Mouse (Mus musculus) liver, embryonic 14.5 days (tissue): ENCODE data around the gene Arap1.

ENCODE experiments used
- CTCF ChIP-seq: IDR thresholded peaks from 2 replicates; pipeline ENCODE4 v1.5.1; 2016; ENCODE audit warnings: antibody characterized with exemption, low read depth, control low read depth
- EP300 ChIP-seq: IDR thresholded peaks from 2 replicates; pipeline ENCODE4 v1.6.1; 2016; ENCODE audit warnings: antibody characterized with exemption, low read depth

DNA sequence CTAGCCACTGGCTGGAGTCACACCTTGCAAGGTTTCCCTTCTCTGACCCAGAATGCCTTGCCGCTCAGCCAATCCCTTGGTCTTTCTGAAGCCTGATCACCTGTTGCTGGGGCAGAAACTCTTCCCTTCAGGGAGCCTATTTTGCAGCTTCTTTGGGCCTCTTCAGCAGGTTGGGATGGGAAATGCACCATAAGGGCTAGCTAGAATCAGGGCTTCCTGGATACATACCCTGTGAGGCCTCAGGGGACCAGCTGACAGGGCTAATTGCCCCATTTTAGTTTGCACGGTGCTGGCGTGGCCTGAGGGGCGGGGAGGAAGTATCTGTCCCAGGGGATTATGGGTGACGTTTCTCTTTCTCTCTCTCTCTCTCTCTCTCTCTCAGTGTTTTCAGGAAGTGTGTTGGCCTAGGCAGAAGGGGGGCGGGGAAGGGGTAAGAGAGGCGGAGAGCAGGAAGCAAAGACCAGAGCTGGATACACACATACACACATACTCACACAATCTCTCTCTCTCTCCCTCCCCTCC, 29.9 kb downstream of the Arap1 start:
- no peak for TF ChIP-seq CTCF
- TF ChIP-seq EP300 = no peak
